Mouse (Mus musculus) spleen, adult 18-20 months (tissue): Measurements from ENCODE around the gene Agbl4.
A peak's percentile ranks its signal among the peaks of the same experiment; 100 is the strongest.

ENCODE experiments used
- DNase-seq, 2 experiments: peaks; one replicate each; pipeline ENCODE4 v3.0.0; 2022; ENCODE audit warnings: mixed read lengths in 2 of 2

Agbl4 gene

GRCm38 (mm10) chr4:111589467-111590170, 1192.2 kb downstream of the Agbl4 start:
- DNase-seq: no peak

DNA sequence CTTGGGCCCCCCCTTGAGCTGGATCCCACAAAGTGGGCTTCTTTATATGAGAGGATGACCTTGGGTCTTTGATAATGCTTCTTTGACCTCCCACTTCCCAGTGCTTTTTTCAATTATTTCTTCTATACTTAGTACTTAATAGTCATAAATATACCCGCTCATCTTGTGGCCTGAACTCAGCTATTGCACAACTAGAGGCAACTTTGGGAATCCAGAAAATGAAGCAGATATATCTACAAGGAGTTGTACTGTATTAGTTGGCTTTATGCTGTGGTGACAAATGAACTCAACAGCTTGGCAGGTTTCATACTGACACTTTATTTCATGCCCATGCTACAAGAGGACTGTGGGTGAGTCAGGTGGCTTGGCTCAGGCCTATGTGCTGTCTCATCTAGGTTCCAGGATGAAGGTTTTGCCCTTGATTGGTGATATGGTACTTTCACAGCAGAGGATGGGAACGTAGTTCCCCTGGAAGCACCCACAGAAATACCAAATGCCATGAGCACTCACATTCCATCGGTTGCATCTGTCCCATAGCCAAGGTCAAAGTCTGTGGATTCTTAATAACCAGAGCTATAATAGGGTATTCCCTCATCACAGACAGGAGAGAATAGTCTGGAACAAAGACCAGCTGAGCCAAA, 1197.3 kb downstream of the Agbl4 start:
- no peak for DNase-seq

- peak in 1 of 2 experiments; percentile 4 for DNase-seq
Observed at GRCm38 (mm10) chr4:111597249-111597661, 1199.8 kb downstream of the Agbl4 start.

- DNase-seq: no peak
Observed at GRCm38 (mm10) chr4:111597986-111598385, 1200.5 kb downstream of the Agbl4 start.

- no peak for DNase-seq
Observed at GRCm38 (mm10) chr4:111603194-111603593, 1205.7 kb downstream of the Agbl4 start.

DNA sequence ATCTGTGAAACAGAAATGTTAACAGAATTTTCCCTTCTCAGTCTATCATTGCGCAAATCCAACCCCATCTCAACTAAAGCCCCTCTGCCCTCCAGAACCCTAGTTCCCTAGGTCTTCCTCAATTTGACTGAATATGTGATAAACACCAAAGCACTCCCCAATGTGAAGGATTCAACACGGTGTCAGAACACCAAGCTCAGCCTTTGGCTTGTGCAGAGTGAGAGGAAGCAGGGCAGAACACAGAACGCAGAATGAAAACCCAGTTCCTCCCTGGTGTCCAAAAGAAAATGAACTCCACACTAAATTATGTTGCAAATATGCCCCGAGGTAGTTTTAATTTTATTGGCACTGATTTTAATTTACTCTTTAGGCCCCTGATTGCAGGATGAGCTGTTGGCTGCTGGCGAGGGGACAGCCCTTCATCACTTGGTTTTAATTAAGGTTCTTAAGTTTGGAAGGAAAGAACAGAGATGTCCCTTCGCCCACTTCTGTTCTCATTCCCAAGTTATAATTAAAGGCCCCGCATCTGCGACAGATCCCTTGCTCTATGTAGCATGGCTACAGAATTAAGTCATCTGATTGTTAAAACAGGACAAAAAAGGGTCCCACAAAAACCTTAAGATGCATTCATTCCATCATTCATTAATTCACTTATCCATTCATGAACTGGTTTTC, 1210.5 kb downstream of the Agbl4 start:
- DNase-seq: no peak

DNA sequence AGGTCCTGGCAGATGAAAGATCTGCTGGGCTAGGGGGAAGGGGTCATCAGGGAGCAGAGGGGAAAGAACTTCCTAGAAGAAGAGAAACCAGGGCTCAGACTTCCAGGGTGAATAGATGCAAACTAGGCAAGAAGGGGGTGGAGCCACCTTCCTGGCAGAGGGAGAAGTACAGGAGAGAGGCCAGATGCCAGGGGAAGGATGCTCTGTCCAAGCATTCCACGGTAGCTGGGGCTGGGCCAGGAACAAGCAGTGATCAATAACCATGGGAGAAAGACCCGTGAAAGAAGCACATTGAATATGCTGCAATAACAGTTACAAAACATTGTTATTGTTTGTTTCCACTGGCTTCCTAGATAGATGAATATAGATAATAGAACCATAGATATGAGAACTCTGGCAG, 1224.4 kb downstream of the Agbl4 start:
- no peak for DNase-seq

GRCm38 (mm10) chr4:111624914-111625313, 1227.5 kb downstream of the Agbl4 start:
- DNase-seq: no peak

GRCm38 (mm10) chr4:111626118-111626830, 1228.8 kb downstream of the Agbl4 start:
- DNase-seq: peak; percentile 25 to 69

DNA sequence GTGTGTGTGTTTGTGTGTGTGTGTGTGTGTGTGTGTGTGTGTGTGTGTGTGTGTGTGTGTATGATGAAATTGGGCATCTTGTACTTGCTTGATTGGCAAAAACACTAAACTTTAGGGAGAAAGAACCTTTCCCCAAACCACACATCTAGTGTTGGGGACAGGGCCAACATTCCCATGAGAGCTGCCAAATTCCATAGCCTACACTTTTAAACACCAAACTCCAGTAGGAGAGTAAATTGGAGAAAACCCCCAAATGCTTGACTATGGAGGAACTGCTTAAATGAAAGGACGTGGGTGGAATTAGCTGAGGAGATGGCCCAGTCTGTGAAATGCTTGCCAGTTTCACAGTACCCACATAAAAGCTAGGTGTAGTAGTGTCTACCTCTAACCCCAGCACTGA, 1235.2 kb downstream of the Agbl4 start:
- no peak for DNase-seq

DNA sequence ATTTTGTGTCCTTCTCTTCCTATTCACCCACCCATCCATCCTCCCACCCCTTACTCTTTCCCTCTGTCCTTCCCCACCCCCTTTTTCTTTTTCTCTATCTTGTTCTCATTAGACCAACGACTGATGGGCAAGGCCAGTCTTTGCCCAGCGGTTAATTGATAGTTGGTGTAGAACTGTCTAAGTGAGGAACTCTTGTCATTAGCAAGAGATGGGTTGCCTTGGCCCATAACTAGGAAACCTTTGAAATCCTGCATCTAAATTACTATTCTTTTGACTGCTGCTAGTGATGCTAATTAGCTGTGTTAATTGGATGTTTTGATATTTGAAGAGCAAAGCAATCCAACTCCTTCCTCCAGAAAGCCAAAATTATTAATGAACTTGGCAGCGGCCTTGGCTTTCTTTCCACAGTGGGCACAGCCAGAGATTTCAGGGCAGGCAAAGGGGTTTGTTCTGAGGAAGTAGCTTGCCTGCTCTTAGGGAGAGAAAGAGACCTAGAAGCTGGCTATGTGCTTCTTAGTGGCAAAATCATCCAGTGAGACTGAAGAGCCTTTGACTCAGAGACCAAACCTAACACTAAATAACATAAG, 1238.2 kb downstream of the Agbl4 start:
- no peak for DNase-seq

DNA sequence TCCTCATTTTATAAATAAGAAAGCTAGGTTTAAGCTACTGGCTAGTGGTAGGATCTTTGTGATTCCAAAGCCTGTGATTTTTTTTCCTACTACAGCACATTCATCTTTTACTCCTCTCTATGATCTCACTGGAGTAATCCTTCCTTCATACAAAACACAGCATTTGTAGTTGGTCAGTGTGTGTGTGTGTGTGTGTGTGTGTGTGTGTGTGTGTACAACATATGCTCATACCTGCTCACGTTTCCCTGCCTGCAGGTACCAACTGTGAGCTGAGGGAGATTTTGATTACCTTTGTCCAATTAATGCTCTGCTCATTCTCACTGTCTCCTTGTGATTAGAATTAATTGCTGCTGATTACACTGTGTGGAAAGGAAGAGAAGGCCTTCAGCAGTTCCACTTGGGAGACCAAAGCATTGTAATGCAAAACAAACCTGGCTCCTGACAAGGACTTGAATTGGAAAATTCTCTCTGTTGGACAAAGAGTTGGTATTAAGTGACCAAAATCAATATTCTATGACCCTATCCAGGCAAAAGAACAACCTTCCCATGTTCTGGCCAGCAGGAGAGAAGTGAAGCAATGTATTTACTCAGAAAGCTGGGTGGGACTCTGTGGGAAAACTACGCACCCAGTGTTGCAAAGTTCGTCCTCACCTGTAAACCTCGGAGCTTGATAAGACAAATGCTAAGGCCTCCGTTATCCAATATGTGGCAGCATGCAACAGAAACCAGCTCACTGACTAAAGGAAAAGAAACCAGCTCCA, 1241.7 kb downstream of the Agbl4 start:
- no peak for DNase-seq

- DNase-seq: no peak
Observed at GRCm38 (mm10) chr4:111645117-111645830, 1247.8 kb downstream of the Agbl4 start.

GRCm38 (mm10) chr4:111645831-111646166, 1248.3 kb downstream of the Agbl4 start:
- no peak for DNase-seq

GRCm38 (mm10) chr4:111653451-111653850, 1256.0 kb downstream of the Agbl4 start:
- DNase-seq: no peak

DNA sequence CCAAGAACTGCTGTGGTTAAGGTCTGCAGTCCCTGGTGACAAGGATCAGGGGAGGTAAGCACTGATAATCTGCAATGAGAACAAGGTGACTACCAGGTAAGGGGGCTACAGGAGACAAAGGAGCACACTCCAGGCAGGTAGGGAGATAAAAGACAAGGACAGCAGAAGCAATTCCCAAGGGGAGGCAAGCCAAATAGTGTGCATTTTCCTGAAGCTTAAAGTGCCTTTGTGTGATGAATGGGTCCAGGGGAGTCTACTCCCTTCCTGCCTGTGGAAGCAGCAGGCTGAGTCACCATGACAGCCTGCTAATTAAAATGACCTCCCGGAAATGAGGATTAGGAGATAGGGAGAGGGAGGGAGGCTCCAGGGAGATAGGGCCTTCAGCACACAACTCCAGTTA, 1266.3 kb downstream of the Agbl4 start:
- no peak for DNase-seq

DNA sequence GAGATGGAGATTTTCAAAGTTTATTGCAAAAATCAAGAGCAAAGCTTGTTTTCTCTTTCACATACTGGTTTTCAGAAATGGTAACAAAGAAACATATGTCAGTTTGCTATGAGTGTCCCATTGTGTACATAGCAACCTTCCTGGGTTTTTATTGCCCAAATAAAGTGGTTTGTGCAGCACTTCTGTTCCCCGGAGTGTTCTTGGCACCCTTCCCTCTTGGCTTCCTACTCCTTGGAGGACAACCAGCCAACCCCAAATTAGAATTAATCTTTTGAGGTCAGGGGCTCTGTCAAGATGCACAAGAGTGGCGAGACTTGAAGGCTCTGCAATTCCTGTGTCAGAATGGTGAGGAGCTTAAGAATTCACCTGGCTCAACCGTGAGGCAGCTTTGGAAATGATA, 1266.7 kb downstream of the Agbl4 start:
- no peak for DNase-seq

GRCm38 (mm10) chr4:111666713-111667112, 1269.3 kb downstream of the Agbl4 start:
- no peak for DNase-seq

DNA sequence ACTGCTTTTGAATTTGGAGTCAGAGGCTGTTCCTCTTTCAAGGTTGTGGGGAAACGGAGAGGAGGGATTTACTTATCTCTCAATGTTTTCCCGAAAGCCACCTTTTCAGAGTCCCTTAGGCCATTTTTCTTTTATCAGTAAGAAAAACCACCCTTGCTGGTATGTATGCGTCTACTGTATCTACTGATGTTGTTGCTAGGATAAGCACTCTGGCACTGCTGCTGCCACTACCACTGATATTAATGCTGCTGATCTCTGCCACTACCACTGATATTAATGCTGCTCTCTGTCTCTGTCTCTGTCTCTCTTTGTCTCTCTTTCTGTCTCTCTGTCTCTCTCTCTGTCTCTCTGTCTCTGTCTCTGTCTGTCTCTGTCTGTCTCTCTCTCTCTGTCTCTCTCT, 1271.9 kb downstream of the Agbl4 start:
- DNase-seq: no peak

- no peak for DNase-seq
Observed at GRCm38 (mm10) chr4:111670566-111671421, 1273.3 kb downstream of the Agbl4 start.

DNA sequence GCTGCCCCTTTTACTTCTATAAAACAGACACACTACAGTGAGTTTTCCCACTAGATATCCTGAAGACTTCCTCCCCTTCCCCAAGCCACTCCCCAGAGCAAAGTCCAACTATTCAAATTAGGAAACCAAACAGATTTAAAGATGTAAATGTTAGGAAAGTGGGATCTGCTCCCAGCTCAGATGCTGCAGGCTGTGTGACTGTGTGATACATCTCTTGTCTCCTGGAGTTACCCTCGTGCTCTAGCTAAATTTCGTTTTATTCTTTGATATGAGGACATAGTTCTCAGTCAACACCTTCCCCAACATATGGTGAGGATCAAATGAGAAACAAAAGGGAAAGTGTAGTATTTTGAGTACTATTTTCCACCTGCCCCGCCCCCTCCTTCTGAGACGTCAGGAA, 1274.0 kb downstream of the Agbl4 start:
- no peak for DNase-seq
